Mouse (Mus musculus) brain, embryonic 18.5 days (tissue): ENCODE results near the gene Nckap5l.
"Not testable (repeated sequence)": the region's sequence is repeated elsewhere in the genome, so short reads cannot be mapped to it uniquely, and the experiment has no call there.

Experiments used
- DNase-seq: peaks from one replicate; pipeline ENCODE4 v3.0.0-alpha.2; 2012; ENCODE audit warnings: low read depth, low spot score

The Nckap5l gene

DNA sequence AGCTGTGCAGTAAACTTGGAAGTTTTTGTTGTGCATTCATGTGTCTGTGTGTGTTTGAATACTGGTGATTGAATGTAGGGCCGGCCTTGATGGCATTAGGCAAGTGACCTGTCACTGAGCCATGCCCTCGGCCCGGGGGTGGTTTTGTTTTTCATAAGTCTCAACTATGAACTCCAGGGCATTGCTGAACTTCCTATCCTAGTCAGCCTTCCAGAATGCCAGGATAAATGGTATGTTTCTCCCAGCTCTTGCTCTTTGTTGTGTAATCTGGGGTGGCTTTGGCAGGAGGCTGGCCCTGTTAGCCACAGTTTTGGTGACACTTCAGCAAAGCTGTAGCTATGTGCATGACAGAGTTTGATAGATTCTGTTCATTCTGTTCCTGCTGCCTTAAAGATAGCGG, 60.7 kb downstream of the Nckap5l start:
- no peak for DNase-seq

DNA sequence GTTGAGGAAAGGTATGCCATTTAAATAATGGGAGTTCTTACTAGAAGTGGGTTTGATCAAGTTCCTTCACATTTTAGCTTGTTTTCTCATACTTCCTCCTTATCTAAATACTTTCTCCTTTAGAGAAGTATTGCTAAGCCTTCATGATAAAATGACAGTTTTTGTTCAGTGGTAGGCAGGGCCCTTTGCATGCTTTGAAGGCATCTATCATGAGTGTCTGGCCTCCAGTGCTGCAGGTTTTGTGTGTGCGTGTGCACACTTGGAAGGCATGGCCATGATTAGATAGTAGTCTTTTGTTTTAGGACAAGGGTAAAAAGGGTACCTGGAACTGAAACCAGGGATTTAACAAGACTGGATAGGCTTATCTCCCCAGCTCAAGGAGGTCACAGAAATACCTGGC, 61.1 kb downstream of the Nckap5l start:
- no peak for DNase-seq

DNA sequence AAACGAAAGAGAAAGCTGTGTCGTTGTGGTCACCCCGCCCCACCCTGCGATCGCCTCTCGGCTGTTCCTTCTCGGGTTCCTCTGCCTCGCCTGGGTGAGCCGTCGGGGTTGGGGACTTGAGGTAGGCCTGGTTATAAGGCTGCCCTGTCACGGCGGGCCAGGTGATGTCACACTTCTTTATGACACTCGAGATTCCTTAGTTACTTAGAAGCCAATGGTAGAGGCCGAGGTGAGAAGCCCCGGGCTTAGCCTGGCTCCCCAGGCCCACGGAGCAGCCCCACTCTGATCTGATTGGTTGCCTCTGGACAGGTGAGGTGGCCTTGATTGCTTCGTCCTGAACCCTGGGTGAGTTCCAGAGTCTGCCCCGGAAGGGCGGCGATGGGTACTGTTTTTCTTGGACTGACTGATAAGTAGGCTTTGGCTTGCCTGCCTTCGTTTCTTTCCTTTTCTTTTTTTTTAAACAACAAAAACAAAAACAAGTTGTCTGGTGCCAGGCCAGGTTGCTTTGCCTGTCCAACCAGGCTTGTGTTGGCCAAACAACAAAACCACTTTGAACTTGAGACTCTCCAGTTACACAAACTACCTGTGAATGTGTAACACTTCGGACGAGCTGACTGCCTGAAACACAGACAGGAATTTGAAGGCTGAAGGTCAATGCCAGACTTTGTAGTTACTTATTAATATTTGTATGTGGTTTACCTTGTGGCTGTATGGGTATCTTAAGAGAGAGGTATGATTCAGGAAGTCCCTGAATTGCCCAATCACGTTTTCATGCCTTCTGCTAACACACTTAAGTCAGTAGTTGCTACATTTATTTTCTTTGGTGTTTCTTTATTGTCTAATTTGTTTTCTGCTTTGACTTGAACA, 63.9 kb downstream of the Nckap5l start:
- no peak for DNase-seq

DNA sequence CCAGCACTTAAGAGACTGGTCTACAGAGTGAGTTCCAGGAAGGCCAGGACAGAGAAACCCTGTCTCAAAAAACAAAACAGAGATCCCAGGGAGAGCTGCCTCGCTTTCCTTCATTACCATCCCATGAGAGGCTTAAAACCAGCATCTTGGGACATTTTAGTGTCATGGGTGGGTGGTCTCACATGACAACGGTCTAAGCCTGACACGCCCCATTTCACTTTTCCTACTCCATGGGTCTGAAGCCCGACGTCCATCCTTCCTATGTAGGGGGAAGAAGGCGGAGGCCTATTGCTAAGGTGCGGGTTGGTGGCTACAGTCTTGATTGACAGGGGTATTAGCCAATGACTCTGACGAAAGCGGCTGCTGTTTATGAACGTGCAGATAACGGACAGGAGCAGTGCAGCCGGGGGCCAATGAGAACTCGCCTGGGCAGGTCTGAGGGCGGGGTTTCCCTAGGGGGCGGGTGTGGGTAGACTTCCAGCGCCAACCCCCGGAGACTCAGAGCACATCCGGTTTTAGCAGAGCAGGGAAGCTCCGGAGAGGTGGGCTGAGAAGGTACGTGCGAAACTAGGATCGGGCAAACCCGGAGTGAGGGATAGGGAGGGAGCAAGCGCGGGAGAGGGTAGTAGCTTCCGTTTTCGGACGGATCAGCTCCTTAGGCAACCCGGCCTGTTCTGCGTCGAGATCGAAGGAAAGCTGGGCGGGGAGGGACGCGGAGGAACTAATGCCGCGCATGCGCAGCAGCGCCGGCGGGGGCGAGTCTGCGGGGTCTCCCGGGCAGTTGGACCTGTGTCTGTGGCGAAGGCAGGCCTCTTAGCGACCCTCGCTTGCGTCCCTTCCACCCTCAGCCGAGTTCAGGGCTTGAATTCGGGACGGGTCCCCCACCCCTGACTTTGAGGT, 64.8 kb downstream of the Nckap5l start, which contains the start of gene Tmbim6:
TSS of gene Tmbim6 (plus strand) at position 397 of the 900 bp plus-strand sequence.
- peak; percentile 100 for DNase-seq

DNA sequence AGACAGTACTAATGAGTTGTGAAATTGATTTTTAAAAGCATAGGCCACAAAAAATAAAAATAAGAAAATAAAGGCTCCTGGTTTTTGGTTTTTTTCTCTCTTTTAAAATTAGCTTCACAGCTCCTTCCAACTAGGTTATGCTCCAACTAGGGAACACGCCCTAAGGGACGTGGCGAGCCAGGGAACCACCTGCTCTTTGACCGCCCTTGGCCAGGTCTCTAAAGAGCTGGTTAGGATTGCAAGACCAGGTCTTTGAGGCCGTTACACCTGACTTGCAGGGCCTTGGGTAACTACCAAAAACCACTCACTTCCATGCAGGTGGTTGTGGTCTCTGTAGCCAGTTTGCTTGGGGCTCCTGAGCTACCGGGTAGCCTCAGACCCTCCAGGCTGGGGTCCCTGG, 65.6 kb downstream of the Nckap5l start:
- DNase-seq: no peak

DNA sequence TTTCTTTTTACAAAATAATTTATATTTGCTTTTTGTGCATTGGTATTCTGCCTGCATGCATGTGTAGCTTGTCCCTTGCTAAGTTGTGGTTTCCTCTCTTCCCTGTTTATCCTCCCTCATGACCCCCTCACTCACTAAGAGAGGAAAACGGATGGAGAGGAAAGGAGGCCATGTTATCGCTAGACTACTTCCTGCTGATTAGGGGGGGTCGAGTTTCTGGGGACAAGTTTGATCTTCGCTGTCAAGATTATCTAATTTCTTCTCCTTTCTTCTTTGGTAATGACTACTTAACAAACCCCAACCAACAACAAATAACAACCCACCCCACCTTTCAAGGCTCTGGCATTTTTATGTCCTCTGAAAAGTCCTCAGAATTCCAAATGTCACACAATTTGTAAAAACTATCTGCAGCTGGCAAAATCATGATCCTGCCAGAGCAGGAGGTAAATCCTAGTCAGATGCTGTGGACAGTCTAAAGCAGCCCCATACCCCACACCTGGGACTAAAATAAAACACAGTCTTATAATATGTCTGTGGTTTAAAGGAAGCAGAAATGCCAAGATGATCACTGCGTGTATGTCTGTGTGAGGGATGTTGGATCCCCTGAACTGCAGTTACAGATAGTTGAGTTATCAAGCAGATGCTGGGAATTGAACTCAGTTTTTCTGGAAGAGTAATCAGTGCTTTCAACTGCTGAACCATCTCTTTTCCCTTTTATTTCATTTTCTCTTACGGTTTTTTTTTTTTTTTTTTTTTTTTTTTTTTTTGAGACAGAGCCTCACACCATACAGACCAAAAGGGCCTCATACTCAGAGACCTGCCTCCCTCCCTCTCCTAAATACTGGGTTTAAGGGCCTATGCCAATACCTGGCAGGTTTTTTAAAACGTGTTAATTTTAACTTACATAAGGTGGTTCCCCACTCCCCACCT, 66.8 kb downstream of the Nckap5l start:
- no peak for DNase-seq

DNA sequence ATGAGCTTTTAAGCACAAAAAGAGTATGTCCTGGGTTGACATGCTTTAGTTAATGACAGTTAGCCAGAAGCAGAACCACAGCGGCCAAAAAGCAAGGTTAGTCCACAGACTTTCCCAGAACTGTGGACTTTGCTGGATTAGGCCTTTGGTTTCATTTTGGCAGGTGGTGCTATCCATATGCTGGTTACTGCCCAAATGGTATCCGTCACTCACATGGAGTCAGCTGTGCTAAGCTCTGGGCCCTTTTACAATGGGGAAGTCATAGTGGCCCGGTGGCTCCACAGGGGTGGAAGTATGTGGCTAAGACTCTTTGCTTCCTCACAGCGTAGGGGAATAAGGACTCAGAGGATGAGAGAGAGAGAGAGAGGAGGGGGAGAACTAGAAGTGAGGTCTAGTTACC, 69.6 kb downstream of the Nckap5l start:
- DNase-seq: no peak

DNA sequence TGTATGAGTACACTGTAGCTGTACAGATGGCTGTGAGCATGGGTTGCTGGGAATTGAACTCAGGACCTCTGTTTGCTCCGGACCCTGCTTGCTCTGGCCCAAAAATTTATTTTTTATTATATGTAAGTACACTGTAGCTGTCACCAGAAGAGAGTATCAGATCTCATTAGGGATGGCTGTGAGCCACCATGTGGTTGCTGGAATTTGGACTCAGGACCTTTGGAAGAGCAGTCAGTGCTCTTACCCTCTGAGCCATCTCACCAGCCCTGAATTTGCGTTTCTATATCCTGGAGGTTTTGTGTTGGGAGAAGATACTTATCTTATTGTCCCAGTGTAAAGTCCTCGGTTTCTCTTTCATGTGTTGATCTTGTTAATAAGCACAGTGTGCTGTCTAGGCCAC, 70.8 kb downstream of the Nckap5l start:
- no peak for DNase-seq

DNA sequence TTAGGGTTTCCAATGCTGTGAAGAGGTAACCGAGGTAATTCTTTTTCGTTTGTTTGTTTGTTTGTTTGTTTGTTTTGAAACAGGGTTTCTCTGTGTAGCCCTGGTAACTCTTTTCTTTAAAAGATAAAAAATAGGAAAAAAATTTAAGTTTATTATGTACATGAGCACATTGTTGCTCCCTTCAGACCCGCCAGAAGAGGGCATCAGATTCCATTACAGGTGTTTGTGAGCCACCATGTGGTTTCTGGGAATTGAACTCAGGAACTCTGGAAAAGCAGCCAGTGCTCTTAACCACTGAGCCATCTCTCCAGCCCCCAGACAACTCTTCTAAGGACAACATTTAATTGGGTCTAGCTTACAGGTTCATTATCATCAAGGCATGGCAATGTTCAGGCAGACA, 71.4 kb downstream of the Nckap5l start:
- DNase-seq: not testable (repeated sequence)

DNA sequence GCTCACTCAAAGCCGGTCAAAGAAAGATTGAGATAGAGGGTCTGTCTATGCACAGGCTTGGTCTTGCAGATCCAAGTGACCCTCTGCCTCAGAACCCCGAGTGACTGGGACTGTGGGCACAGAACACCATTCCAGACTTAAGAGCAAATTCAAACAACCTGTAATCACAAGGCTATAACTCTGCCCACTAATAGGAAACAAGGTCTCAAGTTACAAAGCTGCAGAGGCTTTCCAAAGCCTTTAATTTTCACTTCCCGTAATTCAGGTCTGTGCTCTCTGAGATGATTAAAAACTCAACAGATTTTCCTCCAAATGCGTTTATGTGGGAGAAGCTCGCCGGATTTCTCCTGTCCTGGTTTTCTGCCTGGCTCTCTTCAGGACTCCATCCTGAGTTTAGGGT, 73.5 kb downstream of the Nckap5l start:
- no peak for DNase-seq

DNA sequence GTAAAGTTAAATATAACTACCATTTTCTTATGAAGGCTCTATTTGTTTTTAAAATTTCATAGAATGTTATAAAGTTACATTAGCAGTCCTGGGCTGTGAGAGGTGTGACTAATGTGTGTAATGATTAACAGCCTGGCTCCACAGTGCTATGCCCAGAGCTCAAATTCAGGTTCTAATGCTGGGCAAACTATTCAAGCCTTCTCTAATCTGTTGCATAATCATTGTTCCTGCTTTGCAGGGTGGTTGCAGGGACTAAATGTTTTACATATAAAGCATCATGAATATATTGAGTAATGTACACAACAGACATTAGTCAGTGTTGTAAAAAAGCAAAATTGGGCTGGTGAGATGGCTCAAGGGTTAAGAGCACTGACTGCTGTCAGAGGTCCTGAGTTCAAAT, 74.7 kb downstream of the Nckap5l start:
- no peak for DNase-seq

DNA sequence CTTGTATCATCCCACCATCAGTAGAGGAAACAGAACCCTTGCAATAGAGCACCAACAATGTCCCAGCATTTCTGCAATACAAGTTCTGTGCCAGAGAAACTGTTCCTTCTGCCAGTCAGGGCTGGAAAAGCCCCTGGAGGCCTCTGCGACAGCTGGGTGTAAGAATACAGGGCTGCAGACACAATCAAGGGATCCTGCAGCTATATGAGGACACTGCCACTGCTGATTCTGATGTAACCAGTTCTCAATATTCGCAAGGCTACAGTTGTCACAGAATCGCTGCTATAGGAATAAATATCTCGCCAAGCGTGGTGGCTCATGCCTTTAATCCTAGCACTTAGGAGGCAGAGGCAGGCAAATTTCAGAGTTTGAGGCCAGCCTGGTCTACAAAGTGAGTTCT, 81.3 kb downstream of the Nckap5l start:
- DNase-seq: no peak

DNA sequence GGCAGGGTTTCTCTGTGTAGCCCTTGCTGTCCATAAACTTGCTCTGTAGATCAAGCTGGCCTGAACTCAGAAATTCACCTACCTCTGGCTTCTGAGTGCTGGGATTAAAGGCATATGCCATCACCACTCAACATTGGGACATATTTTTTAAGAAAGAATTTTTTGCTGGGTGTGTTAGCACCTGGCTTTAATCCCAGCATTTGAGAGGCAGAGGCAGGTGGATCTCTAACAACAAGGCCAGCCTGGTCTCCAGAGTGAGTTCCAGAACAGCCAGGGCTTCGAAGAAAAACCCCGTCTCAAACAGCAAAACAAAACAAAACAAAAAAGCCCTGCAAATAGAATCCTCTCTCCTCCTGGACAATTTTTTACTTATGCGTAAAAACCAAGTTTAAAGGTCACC, 82.0 kb downstream of the Nckap5l start:
- no peak for DNase-seq

DNA sequence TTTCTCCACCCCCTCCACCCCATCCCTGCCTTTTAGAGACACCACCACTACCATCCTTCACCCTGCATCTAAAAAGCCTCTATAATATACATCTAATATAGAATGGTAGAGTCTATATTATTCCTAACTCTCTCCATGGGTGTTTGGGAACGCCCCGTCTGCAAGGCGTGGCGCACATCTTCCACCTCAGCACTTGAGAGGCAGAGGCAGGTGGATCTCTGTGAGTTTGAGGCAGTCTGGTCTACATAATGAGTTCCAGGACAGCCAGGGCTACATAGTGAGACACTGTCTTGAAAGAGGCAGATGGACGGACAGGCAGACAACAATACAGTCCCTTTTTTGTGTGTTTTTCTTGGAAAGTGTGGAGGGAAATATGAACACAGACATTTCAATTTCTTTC, 82.5 kb downstream of the Nckap5l start:
- no peak for DNase-seq

DNA sequence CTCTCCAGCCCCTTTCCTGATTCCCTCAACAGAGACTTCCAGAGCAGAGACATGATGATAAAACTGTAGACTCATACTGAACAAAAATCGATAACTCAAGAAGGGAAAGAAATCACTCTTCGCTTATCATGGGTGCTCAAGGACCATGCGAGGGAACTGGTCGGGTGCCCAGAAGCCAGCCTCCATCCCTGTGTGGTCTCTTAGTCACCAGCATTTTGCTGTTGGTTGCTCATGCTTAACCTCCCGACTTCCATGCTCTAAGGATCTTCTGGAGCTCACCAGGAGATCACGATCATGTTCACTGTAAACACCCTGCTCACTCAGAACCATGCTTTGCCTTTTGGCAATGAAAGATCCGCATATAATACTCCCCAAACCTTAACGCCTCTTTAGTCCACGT, 84.8 kb downstream of the Nckap5l start:
- DNase-seq: no peak
